Mouse (Mus musculus) limb, embryonic 10.5 days (tissue): ENCODE measurements around the gene Epb41l3. TPM values are rescaled to one million over a fixed set of nuclear protein-coding genes. Genes with fewer than 3 reads are reported as not detected.

Experiments used
- DNase-seq: peaks from one replicate; pipeline ENCODE4 v3.0.0-alpha.2; 2017; ENCODE audit warnings: low spot score
- H3K27ac ChIP-seq: fragments of 300-500 bp; sonication (generic); 2 replicates; pipeline ENCODE4 v1.5.1; 2016; ENCODE audit warnings: mild to moderate bottlenecking
- H3K27me3 ChIP-seq: fragments of 300-500 bp; sonication (generic); 2 replicates; pipeline ENCODE4 v1.6.1; 2016; ENCODE audit warnings: low read depth, mild to moderate bottlenecking; ENCODE audit not compliant: poor library complexity, severe bottlenecking
- H3K36me3 ChIP-seq: fragments of 300-500 bp; sonication (generic); 2 replicates; pipeline ENCODE4 v1.6.1; 2016; ENCODE audit warnings: mild to moderate bottlenecking, moderate library complexity
- H3K4me1 ChIP-seq: fragments of 300-500 bp; sonication (generic); 2 replicates; pipeline ENCODE4 v1.6.1; 2016
- H3K4me3 ChIP-seq: fragments of 300-500 bp; sonication (generic); 2 replicates; pipeline ENCODE4 v1.5.1; 2016; ENCODE audit warnings: mild to moderate bottlenecking, moderate library complexity
- H3K9me3 ChIP-seq: fragments of 300-500 bp; sonication (generic); replicated peaks from 2 replicates; pipeline ENCODE4 v1.6.1; 2016; ENCODE audit warnings: mild to moderate bottlenecking
- WGBS: fragments of 180-500 bp; shearing (Covaris S2); methylation state at CpG from one replicate; pipeline ENCODE4 v1.1.7; 2016; 5-methylcytosine and 5-hydroxymethylcytosine counted together
- polyA plus RNA-seq: library from polyadenylated mRNA; unstranded; fragments of >200 nt; fragmentation: Nextera tagmentation; extraction: Ambion mirVana; gene quantifications from 2 replicates; pipeline ENCODE4 v1.2.1, GENCODE M21; 2016

Gene Epb41l3
- polyA plus RNA-seq, 1 experiment from 2014 or later = 58.5 TPM

- Histone ChIP-seq H3K27me3 (no peaks in the 10 kb centered on the region), H3K4me1 (no peaks in the 10 kb centered on the region), H3K4me3 (no peak overlapping the region), H3K27ac (no peak overlapping the region), H3K9me3 (no peaks in the 10 kb centered on the region), H3K36me3 (peaks cover 41% of the 10 kb centered on the region)
- WGBS = 95% methylated on average over 3 of the region's 3 CpGs
- no peak for DNase-seq
These were observed 214.8 kb downstream of the Epb41l3 start for GRCm38 (mm10) chr17:69290272-69290671.

- 81% methylated on average over 4 of the region's 4 CpGs for WGBS
- Histone ChIP-seq H3K4me3 (no peak overlapping the region), H3K4me1 (0 out of 2 replicates have a peak, but pooled peaks cover 2% of the 10 kb centered on the region), H3K27ac (no peak overlapping the region), H3K27me3 (no peaks in the 10 kb centered on the region), H3K9me3 (no peaks in the 10 kb centered on the region), H3K36me3 (no peaks in the 10 kb centered on the region)
- no peak for DNase-seq
These were observed 226.1 kb downstream of the Epb41l3 start for GRCm38 (mm10) chr17:69301552-69301951.

GRCm38 (mm10) chr17:69303579-69304274, 228.2 kb downstream of the Epb41l3 start:
- DNase-seq = no peak
- no peaks in the 10 kb centered on the region for H3K27me3 ChIP-seq
- WGBS = 81% methylated on average over 11 of the region's 11 CpGs
- 0 out of 2 replicates have a peak, but pooled peaks cover 6% of the 10 kb centered on the region for H3K4me1 ChIP-seq
- no peaks in the 10 kb centered on the region for H3K36me3 ChIP-seq
- no peaks in the 10 kb centered on the region for H3K9me3 ChIP-seq
- no peak overlapping the region for H3K4me3 ChIP-seq
- no peak overlapping the region for H3K27ac ChIP-seq

DNA sequence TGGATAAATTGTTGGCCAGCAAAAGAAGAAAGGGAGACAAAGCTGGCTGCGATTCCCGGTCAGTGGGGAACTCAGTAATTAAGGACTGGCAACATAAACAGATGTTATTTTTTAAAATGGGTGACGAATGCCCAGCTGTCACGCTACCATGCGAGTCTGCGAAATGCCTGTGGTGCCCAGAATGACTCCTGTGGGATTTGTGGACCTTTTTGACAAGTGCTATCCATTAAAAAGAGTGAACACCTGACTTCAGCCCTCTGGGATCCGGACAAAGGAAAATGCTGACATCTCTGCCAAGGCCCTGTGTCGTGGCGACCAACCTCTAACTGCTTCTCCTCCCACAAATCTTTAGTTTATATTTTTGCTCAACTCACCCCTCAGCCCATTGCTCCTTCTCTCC, 232.2 kb downstream of the Epb41l3 start:
- Histone ChIP-seq H3K9me3 (no peaks in the 10 kb centered on the region), H3K4me1 (0 out of 2 replicates have a peak, but pooled peaks cover 6% of the 10 kb centered on the region), H3K27ac (no peak overlapping the region), H3K36me3 (no peaks in the 10 kb centered on the region), H3K27me3 (no peaks in the 10 kb centered on the region), H3K4me3 (no peak overlapping the region)
- DNase-seq = no peak
- WGBS = 70% methylated on average over 9 of the region's 9 CpGs

DNA sequence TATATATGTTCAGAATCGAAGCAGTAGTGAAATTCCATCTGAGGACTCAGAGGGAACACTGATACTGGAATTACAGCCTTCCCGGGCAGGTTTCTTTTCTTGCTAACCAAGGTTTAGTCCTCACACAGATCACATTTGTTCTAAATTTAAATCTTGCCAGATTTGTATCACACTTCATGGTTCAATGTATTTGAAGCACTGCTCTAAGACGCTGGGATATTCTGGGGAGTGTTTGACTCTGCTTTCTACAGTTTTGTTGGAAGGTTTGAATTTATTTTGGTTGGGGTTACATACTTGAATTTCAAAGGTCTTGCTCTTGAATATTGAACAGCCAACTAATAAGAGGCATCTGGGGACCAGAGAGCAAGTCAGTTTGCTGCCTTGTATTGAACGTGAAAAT, 234.4 kb downstream of the Epb41l3 start:
- H3K36me3 ChIP-seq = no peaks in the 10 kb centered on the region
- 0 out of 2 replicates have a peak, but pooled peaks cover 4% of the 10 kb centered on the region for H3K4me1 ChIP-seq
- WGBS = 87% methylated on average over 4 of the region's 4 CpGs
- no peak overlapping the region for H3K27ac ChIP-seq
- no peaks in the 10 kb centered on the region for H3K9me3 ChIP-seq
- DNase-seq = no peak
- H3K4me3 ChIP-seq = no peak overlapping the region
- H3K27me3 ChIP-seq = no peaks in the 10 kb centered on the region

DNA sequence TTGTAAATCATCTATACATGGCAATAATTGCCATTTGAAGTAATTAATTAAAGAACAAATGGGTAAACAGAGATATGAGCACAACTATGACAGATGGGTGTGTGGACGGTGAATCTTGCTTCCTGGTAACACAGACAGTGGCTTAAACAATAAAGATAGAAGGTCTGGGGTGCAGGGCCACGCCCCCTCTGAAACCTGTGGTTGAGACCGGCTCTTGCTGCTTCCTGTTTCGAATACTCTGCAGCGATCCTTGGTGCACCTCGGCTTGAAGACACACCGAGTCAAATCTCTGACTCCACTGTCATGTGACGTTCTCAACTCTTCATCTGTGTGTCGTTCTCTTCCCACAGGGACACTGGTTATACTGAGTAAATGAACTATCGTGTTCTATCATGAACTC, 245.0 kb downstream of the Epb41l3 start:
- no peaks in the 10 kb centered on the region for H3K27me3 ChIP-seq
- H3K4me3 ChIP-seq = no peak overlapping the region
- DNase-seq = no peak
- H3K27ac ChIP-seq = no peak overlapping the region
- no peaks in the 10 kb centered on the region for H3K9me3 ChIP-seq
- WGBS = 92% methylated on average over 10 of the region's 10 CpGs
- H3K36me3 ChIP-seq = no peaks in the 10 kb centered on the region
- H3K4me1 ChIP-seq = no peaks in the 10 kb centered on the region

GRCm38 (mm10) chr17:69322721-69323120, 247.2 kb downstream of the Epb41l3 start:
- H3K27ac ChIP-seq = no peak overlapping the region
- H3K4me3 ChIP-seq = no peak overlapping the region
- no peaks in the 10 kb centered on the region for H3K4me1 ChIP-seq
- DNase-seq = no peak
- H3K9me3 ChIP-seq = no peaks in the 10 kb centered on the region
- H3K27me3 ChIP-seq = no peaks in the 10 kb centered on the region
- WGBS = 89% methylated on average over 2 of the region's 2 CpGs
- H3K36me3 ChIP-seq = no peaks in the 10 kb centered on the region

Other genes with a start within 250 kb of the Epb41l3 start
- 0.45 and 0.48 TPM in 2 replicates for gene Tmem200c, start 249.1 kb upstream of the Epb41l3 start, polyA plus RNA-seq